In the genomic region with DNA sequence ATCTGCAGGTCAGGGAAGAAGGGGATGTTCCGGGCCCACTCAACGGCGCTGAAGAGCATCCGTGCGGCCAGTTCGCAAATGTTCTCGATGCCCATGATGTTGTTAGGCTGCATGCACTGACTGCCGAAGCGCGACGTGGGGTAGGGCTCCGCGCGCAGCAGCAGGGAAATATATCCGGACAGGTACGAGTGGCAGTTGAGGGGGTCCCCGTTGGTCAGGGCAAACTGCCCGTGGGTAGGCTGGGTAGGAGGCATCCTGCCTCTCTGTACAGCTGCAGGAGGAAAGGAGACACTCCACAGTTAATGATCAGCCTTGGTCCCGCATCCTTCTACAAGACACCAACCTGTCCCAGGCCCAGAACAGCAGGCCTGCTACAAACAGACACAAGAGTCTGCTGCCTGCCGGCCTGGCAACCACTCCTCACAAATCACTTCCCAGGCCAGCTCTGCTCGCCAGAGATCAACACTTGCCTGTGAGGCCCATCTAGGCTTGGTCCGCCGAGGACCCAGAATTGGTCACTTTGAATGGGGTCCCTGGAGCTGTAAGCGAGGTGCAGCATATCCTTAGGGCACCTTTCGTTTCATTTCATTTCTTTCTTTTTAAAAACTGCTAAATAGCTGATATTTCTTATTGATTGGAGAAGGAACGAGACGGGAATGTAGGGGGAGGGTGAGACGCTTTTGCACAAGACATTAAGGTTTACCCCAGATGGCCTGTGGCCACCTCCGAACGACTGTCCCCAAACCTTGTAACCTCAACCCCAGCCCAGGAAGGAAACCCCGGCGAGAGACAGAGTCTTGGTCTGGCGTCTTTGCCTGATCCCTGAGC, we compare ENCODE assay signal across 7 mouse cellular contexts. TPM values are rescaled to one million over a fixed set of nuclear protein-coding genes. Genes with fewer than 3 reads are reported as not detected.
DNase-seq lines count a peak whose midpoint lies in the region; ATAC-seq and TF ChIP-seq lines count a peak whose summit lies in the region.

No protein-coding gene starts in this region.

- no peak for ATAC-seq in embryonic facial prominence, embryonic 13.5 days (ENCODE audit: insufficient number of reproducible peaks, insufficient read depth, low FRiP score, low TSS enrichment, low read depth)
- no peak for ATAC-seq in hindbrain, postnatal 0 days
- no peak for ATAC-seq in liver, embryonic 15.5 days (ENCODE audit: insufficient read depth)

- peak overlapping the region; percentile 97 for H3K27ac ChIP-seq in embryonic facial prominence, embryonic 13.5 days
- peak overlapping the region; percentile 96 for H3K27ac ChIP-seq in hindbrain, postnatal 0 days
- H3K27ac ChIP-seq in liver, embryonic 15.5 days (replicated peaks): peak overlapping the region; percentile 59; the same call in 1 of the 2 replicates

- peaks cover 69% of the 10 kb centered on the region for H3K27me3 ChIP-seq in embryonic facial prominence, embryonic 13.5 days
- H3K27me3 ChIP-seq in hindbrain, postnatal 0 days (ENCODE audit: insufficient read depth, low read length): peaks cover 12% of the 10 kb centered on the region; the same call in 1 of the 2 replicates
- H3K27me3 ChIP-seq in liver, embryonic 15.5 days: peaks cover 82% of the 10 kb centered on the region

- H3K4me2 ChIP-seq in embryonic facial prominence, embryonic 13.5 days: peak overlapping the region; percentile 82
- peak overlapping the region; percentile 77 for H3K4me2 ChIP-seq in hindbrain, postnatal 0 days (ENCODE audit: low read depth, low read length)
- H3K4me2 ChIP-seq in liver, embryonic 15.5 days: peak overlapping the region; percentile 54

- H3K9ac ChIP-seq in embryonic facial prominence, embryonic 13.5 days: peak overlapping the region; percentile 91
- H3K9ac ChIP-seq in hindbrain, postnatal 0 days (replicated peaks; ENCODE audit: low read length): peak overlapping the region; percentile 86
- H3K9ac ChIP-seq in liver, embryonic 15.5 days: peak overlapping the region; percentile 25; the same call in 1 of the 2 replicates

- peak overlapping the region; percentile 71 for H3K4me3 ChIP-seq in embryonic facial prominence, embryonic 13.5 days
- H3K4me3 ChIP-seq in hindbrain, postnatal 0 days (ENCODE audit: low read length): peak overlapping the region; percentile 78
- H3K4me3 ChIP-seq in liver, embryonic 15.5 days (replicated peaks): peak overlapping the region; percentile 54

- no peaks in the 10 kb centered on the region for H3K36me3 ChIP-seq in embryonic facial prominence, embryonic 13.5 days
- H3K36me3 ChIP-seq in hindbrain, postnatal 0 days (ENCODE audit: insufficient read depth, low read length): no peaks in the 10 kb centered on the region
- H3K36me3 ChIP-seq in liver, embryonic 15.5 days (replicated peaks): no peaks in the 10 kb centered on the region

- no peaks in the 10 kb centered on the region for H3K9me3 ChIP-seq in embryonic facial prominence, embryonic 13.5 days
- no peaks in the 10 kb centered on the region for H3K9me3 ChIP-seq in hindbrain, postnatal 0 days (ENCODE audit: low read length)
- no peaks in the 10 kb centered on the region for H3K9me3 ChIP-seq in liver, embryonic 15.5 days (replicated peaks)

- TF ChIP-seq CTCF in hindbrain, postnatal 0 days (IDR thresholded peaks at IDR 0.05; ENCODE audit: low read depth): no peak

- 2% methylated on average over 33 of the region's 33 CpGs for WGBS in embryonic facial prominence, embryonic 13.5 days
- WGBS in hindbrain, postnatal 0 days: 5% methylated on average over 33 of the region's 33 CpGs
- 5% methylated on average over 33 of the region's 33 CpGs for WGBS in liver, embryonic 15.5 days (ENCODE audit: insufficient replicate concordance)

- H3K4me1 ChIP-seq in embryonic facial prominence, embryonic 13.5 days: peaks cover 29% of the 10 kb centered on the region
- no peaks in the 10 kb centered on the region for H3K4me1 ChIP-seq in hindbrain, postnatal 0 days (ENCODE audit: insufficient read depth, low read length)
- peaks cover 9% of the 10 kb centered on the region for H3K4me1 ChIP-seq in liver, embryonic 15.5 days (replicated peaks)

- peak; percentile 33 for DNase-seq in ovary, postnatal 14 days (ENCODE audit: low spot score)
- no peak for DNase-seq in ovary, adult 18-20 months (ENCODE audit: low spot score)
- DNase-seq in hindbrain, postnatal 0 days (ENCODE audit: low spot score): peak; percentile 46
- no peak for DNase-seq in thymus, postnatal 4 days
- no peak for DNase-seq in layer of hippocampus, postnatal 36 days

RNA-seq across cellular contexts. Expression of gene Nr2f2, which starts 8.3 kb away (rescaled TPM):
- polyA plus RNA-seq in embryonic facial prominence, embryonic 13.5 days (2015; fragmentation: Nextera tagmentation; extraction: Ambion mirVana): 36.0 and 42.9 TPM in 2 replicates
- total RNA-seq in hindbrain, postnatal 0 days (2014; rRNA removed): 33.2 and 43.1 TPM in 2 replicates
- 74.2 and 75.4 TPM in 2 replicates for polyA plus RNA-seq in hindbrain, postnatal 0 days (2015; fragmentation: Nextera tagmentation; extraction: Ambion mirVana)
- 6.5 and 6.7 TPM in 2 replicates for polyA plus RNA-seq in liver, embryonic 15.5 days (2015; fragmentation: Nextera tagmentation; extraction: Ambion mirVana)
- total RNA-seq in layer of hippocampus, postnatal 36 days (2021): 10 to 100 TPM; 41.7 to 50.4 TPM

Comparison
In these comparisons a context has a peak if more than half of its experiments do, and no peak if none do; other contexts are left out.
1. DNase-seq: peak in ovary, postnatal 14 days (single experiment) and hindbrain, postnatal 0 days (single experiment); none in ovary, adult 18-20 months (single experiment), thymus, postnatal 4 days (single experiment) and layer of hippocampus, postnatal 36 days (0 of 2).
2. H3K9ac ChIP-seq: peak in every context shown above with its lines; median percentile 91 in embryonic facial prominence, embryonic 13.5 days; 86 in hindbrain, postnatal 0 days; 25 in liver, embryonic 15.5 days.
3. Peak in every context shown above with its lines, with median percentiles within 50 percentile points of each other: H3K27ac ChIP-seq, H3K4me2 ChIP-seq and H3K4me3 ChIP-seq.